Mouse (Mus musculus) central nervous system, embryonic 14 days (tissue): ENCODE results near the gene Rfx7. TPM values are rescaled to one million over a fixed set of nuclear protein-coding genes. Genes with fewer than 3 reads are reported as not detected.

Experiments used
- polyA plus RNA-seq: library from polyadenylated mRNA; depleted of rRNA; stranded (reverse); fragments of >200 nt; gene quantifications from 2 replicates; pipeline ENCODE4 v1.2.3, GENCODE M21; 2012; rRNA removed

Gene Rfx7
- polyA plus RNA-seq, result 25.1 and 27.5 TPM in 2 replicates

GRCm38 (mm10) chr9:72531996-72532380, at the start of gene Rfx7:
Gene Rfx7, plus strand, starts transcription at chr9:72532240.

GRCm38 (mm10) chr9:72492194-72492565, 39.9 kb upstream of the Rfx7 start, which contains the start of gene Tex9:
Gene Tex9, minus strand, starts transcription at chr9:72492212.

GRCm38 (mm10) chr9:72661895-72662661, 130.0 kb downstream of the Rfx7 start, which contains the start of gene Nedd4:
Gene Nedd4, plus strand, starts transcription at chr9:72662346.

Other genes with a start within 250 kb of the Rfx7 start
- 12.4 and 15.2 TPM in 2 replicates for gene Mns1, start 94.2 kb upstream of the Rfx7 start, polyA plus RNA-seq
- 38.8 and 43.6 TPM in 2 replicates for gene Tex9, start 40.0 kb upstream of the Rfx7 start, polyA plus RNA-seq
- gene Nedd4, start 130.1 kb downstream of the Rfx7 start, polyA plus RNA-seq, result 575 and 609 TPM in 2 replicates